Mouse (Mus musculus): Measurements from ENCODE around the gene Btnl6. TPM values are rescaled to one million over a fixed set of nuclear protein-coding genes. Genes with fewer than 3 reads are reported as not detected.
A peak's percentile ranks its signal among the peaks of the same experiment; 100 is the strongest.
"Not testable (repeated sequence)": the region's sequence is repeated elsewhere in the genome, so short reads cannot be mapped to it uniquely, and the experiment has no call there.

Gene Btnl6
- not detected for total RNA-seq (2022)

- DNase-seq (ENCODE audit: low spot score): no peak
These were observed at the start of gene Btnl6 for GRCm38 (mm10) chr17:34517252-34517651. Btnl6 (minus strand) TSS chr17:34517352.

GRCm38 (mm10) chr17:34564796-34565195 lies 47.6 kb upstream of the Btnl6 start:
- peak; percentile 82 for DNase-seq (ENCODE audit: low spot score)

- DNase-seq (ENCODE audit: low spot score): peak; percentile 70
These were observed 46.9 kb upstream of the Btnl6 start, which contains the start of gene Notch4 for GRCm38 (mm10) chr17:34564003-34564421. Notch4 (plus strand) TSS chr17:34564268.

GRCm38 (mm10) chr17:34563354-34563753 lies 46.2 kb upstream of the Btnl6 start:
- DNase-seq (ENCODE audit: low spot score): no peak

- DNase-seq (ENCODE audit: low spot score): no peak
These were observed 45.4 kb upstream of the Btnl6 start for GRCm38 (mm10) chr17:34562595-34562994.

- DNase-seq (ENCODE audit: low spot score): no peak
These were observed 44.0 kb upstream of the Btnl6 start for GRCm38 (mm10) chr17:34561200-34561599.

GRCm38 (mm10) chr17:34560438-34560837 lies 43.3 kb upstream of the Btnl6 start:
- DNase-seq (ENCODE audit: low spot score): no peak

GRCm38 (mm10) chr17:34559895-34560294 lies 42.7 kb upstream of the Btnl6 start:
- no peak for DNase-seq (ENCODE audit: low spot score)

- no peak for DNase-seq (ENCODE audit: low spot score)
These were observed 42.0 kb upstream of the Btnl6 start for GRCm38 (mm10) chr17:34559116-34559515.

- no peak for DNase-seq (ENCODE audit: low spot score)
These were observed 40.3 kb upstream of the Btnl6 start for GRCm38 (mm10) chr17:34557411-34557810.

- no peak for DNase-seq (ENCODE audit: low spot score)
These were observed 39.3 kb upstream of the Btnl6 start for GRCm38 (mm10) chr17:34556406-34556805.

- DNase-seq (ENCODE audit: low spot score): peak; percentile 86
These were observed 38.3 kb upstream of the Btnl6 start for GRCm38 (mm10) chr17:34555483-34555882.

GRCm38 (mm10) chr17:34549843-34550242 lies 32.7 kb upstream of the Btnl6 start:
- DNase-seq (ENCODE audit: low spot score): no peak

- no peak for DNase-seq (ENCODE audit: low spot score)
These were observed 32.0 kb upstream of the Btnl6 start for GRCm38 (mm10) chr17:34549156-34549555.

GRCm38 (mm10) chr17:34547601-34548000 lies 30.4 kb upstream of the Btnl6 start:
- DNase-seq (ENCODE audit: low spot score): no peak

- DNase-seq (ENCODE audit: low spot score): no peak
These were observed 29.6 kb upstream of the Btnl6 start for GRCm38 (mm10) chr17:34546797-34547196.

- DNase-seq (ENCODE audit: low spot score): not testable (repeated sequence)
These were observed 26.4 kb upstream of the Btnl6 start for GRCm38 (mm10) chr17:34543567-34543966.

- DNase-seq (ENCODE audit: low spot score): peak; percentile 33
These were observed 15.5 kb upstream of the Btnl6 start for GRCm38 (mm10) chr17:34532671-34533070.

- no peak for DNase-seq (ENCODE audit: low spot score)
These were observed 1.8 kb upstream of the Btnl6 start for GRCm38 (mm10) chr17:34519001-34519400.

GRCm38 (mm10) chr17:34518571-34518970 lies 1.4 kb upstream of the Btnl6 start:
- not testable (repeated sequence) for DNase-seq (ENCODE audit: low spot score)

- no peak for DNase-seq (ENCODE audit: low spot score)
These were observed 643 bp upstream of the Btnl6 start for GRCm38 (mm10) chr17:34517795-34518194.

GRCm38 (mm10) chr17:34516514-34516913 lies 638 bp downstream of the Btnl6 start:
- DNase-seq (ENCODE audit: low spot score): no peak

GRCm38 (mm10) chr17:34511723-34512122 lies 5.4 kb downstream of the Btnl6 start:
- DNase-seq (ENCODE audit: low spot score): not testable (repeated sequence)

- peak; percentile 38 for DNase-seq (ENCODE audit: low spot score)
These were observed 9.6 kb downstream of the Btnl6 start for GRCm38 (mm10) chr17:34507591-34507990.
